Mouse (Mus musculus) ES-E14 (cell line): ENCODE results near the gene Reln. TPM values are rescaled to one million over a fixed set of nuclear protein-coding genes. Genes with fewer than 3 reads are reported as not detected.

Source experiments
- DNase-seq: peaks from one replicate; pipeline ENCODE4 v3.0.0-alpha.2; 2013; ENCODE audit warnings: low read depth, low spot score
- H3K27ac ChIP-seq: 2 replicates; pipeline ENCODE4 v1.5.1; 2012; ENCODE audit warnings: low read depth, mild to moderate bottlenecking, low read length, moderate library complexity, mixed read lengths; ENCODE audit not compliant: poor library complexity, insufficient read depth, severe bottlenecking
- H3K36me3 ChIP-seq: 2 replicates; pipeline ENCODE4 v1.6.1; 2012; ENCODE audit warnings: mild to moderate bottlenecking, low read length, moderate library complexity, mixed read lengths; ENCODE audit not compliant: control insufficient read depth, poor library complexity, insufficient read depth, severe bottlenecking
- H3K4me1 ChIP-seq, 2 experiments: fragments of 150-350 bp in 1 of 2; sonication (generic) in 1 of 2; 2 replicates each; pipeline ENCODE4 v1.6.1; 2012; ENCODE audit warnings: low read length in 2 of 2, mild to moderate bottlenecking in 1 of 2, mixed read lengths in 1 of 2; ENCODE audit not compliant: control insufficient read depth in 2 of 2, insufficient read depth in 2 of 2, poor library complexity in 1 of 2
- H3K4me3 ChIP-seq, 2 experiments: fragments of 150-350 bp in 1 of 2; sonication (generic) in 1 of 2; 2 replicates each; pipeline ENCODE4 v1.5.1; 2012; ENCODE audit warnings: low read length in 2 of 2, low read depth in 1 of 2, mild to moderate bottlenecking in 1 of 2, mixed read lengths in 1 of 2; ENCODE audit not compliant: insufficient read depth in 1 of 2, poor library complexity in 1 of 2, severe bottlenecking in 1 of 2
- H3K9ac ChIP-seq: 2 replicates; pipeline ENCODE4 v1.6.1; 2012; ENCODE audit warnings: low read depth, mild to moderate bottlenecking, low read length, mixed read lengths; ENCODE audit not compliant: poor library complexity, insufficient read depth, severe bottlenecking
- H3K9me3 ChIP-seq: fragments of 150-350 bp; sonication (generic); 2 replicates; pipeline ENCODE4 v1.6.1; 2012; ENCODE audit warnings: low read depth, mild to moderate bottlenecking, low read length; ENCODE audit not compliant: control insufficient read depth, insufficient read depth
- CHD2 ChIP-seq: IDR thresholded peaks from 2 replicates; pipeline ENCODE4 v1.6.1; 2014; ENCODE audit warnings: mild to moderate bottlenecking, low read depth, low read length, inconsistent platforms
- HCFC1 ChIP-seq: IDR thresholded peaks from 2 replicates; pipeline ENCODE4 v1.6.1; 2012; ENCODE audit warnings: low read length, inconsistent platforms, borderline replicate concordance; ENCODE audit not compliant: insufficient read depth
- MAFK ChIP-seq: IDR thresholded peaks from 2 replicates; pipeline ENCODE4 v1.6.1; 2014; ENCODE audit warnings: mild to moderate bottlenecking, low read depth, low read length, inconsistent platforms; ENCODE audit not compliant: insufficient read depth
- ZC3H11A ChIP-seq: IDR thresholded peaks from 2 replicates; pipeline ENCODE4 v1.6.1; 2012; ENCODE audit warnings: low read depth, mild to moderate bottlenecking, inconsistent platforms, low read length, borderline replicate concordance
- ZNF384 ChIP-seq: IDR thresholded peaks from 2 replicates; pipeline ENCODE4 v1.6.1; 2012; ENCODE audit warnings: low read depth, low read length, inconsistent platforms
- in situ Hi-C, 2 experiments: fragments of 600-800 bp; cut with MboI; formaldehyde crosslinking; loops; one replicate each; pipeline ENCODE4 v1.15.1; 2025; ENCODE audit warnings: low sequenced_read_pairs in 2 of 2, inconsistent platforms in 1 of 2; ENCODE audit not compliant: unreplicated experiment in 2 of 2
- total RNA-seq: library from RNA; depleted of rRNA; stranded (reverse); fragments of 300-350 nt; gene quantifications from 2 replicates; pipeline ENCODE4 v1.2.3, GENCODE M21; 2012

Gene Reln
- total RNA-seq, 1 experiment: 2.1 TPM

DNA sequence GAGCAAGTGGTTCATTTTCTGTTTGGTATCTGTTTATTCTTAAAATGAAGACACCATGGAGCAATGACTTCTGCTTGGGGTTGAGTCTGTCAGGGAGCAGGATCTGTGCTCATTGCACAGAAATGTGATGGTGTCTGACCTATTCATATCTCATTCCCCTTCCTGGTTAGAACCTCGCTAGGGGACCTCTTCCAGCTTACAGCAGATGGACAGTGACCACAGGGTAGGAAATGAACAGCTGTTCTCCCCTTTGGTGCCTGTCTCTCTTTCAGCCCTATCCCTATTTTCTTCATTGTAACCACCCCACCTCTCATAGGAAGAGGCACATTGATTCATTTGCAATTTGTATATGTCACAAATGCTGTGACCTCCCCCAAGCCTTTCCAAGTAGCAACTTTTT lies 225.2 kb downstream of the Reln start:
- Histone ChIP-seq H3K36me3 (no peaks in the 10 kb centered on the region), H3K27ac (no peak overlapping the region), H3K4me3 (no peak overlapping the region), H3K4me1 (no peaks in the 10 kb centered on the region), H3K9me3 (no peaks in the 10 kb centered on the region), H3K9ac (no peak overlapping the region)
- TF ChIP-seq MAFK (no peak), HCFC1 (no peak), ZNF384 (no peak), CHD2 (no peak), ZC3H11A (no peak)
- DNase-seq: no peak
- in situ Hi-C loops: no loop called here

DNA sequence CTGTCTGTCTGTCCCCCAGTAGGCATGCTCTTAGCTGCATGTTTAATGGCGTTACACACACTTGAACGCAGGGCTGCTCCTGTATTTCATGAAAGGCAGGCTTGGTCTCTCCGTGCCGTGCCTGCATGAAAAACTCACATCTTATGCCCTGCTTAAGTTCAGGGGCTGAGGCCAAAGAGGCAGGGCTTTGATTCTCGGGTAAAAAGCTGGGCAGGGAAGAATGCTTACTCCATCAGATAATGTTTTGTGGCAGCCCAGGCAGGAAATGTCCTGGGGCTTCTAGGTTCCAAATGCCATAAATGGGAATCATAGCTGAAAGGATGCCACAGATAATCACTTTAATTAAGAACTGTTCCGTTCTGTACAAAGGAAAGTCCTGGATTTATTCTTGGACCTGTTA lies 226.0 kb downstream of the Reln start:
- no peak for TF ChIP-seq CHD2
- no peak for TF ChIP-seq ZNF384
- TF ChIP-seq ZC3H11A: no peak
- TF ChIP-seq HCFC1: no peak
- TF ChIP-seq MAFK: no peak
- in situ Hi-C loops: no loop called here
- no peaks in the 10 kb centered on the region for H3K9me3 ChIP-seq
- H3K27ac ChIP-seq: no peak overlapping the region
- no peaks in the 10 kb centered on the region for H3K36me3 ChIP-seq
- no peak for DNase-seq
- no peak overlapping the region for H3K9ac ChIP-seq
- H3K4me1 ChIP-seq: no peaks in the 10 kb centered on the region
- H3K4me3 ChIP-seq: no peak overlapping the region

DNA sequence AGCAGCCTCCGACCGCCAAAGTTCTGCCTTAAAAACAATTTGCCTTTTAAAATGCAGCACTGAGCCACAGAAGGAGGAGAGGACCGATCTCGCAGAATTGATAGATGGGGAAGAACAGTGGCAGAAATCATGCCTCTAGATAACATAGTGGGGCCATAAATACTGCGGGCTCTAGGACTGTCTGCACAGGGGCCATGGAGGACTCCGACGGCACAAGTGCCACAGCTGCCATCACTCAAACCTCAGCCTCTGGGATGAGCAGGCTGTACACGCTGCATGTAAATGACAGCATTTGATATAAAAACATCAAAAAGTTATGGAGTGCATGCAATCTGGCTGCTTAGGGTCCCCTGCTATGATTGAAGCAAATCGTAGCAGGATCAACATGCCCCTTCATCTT lies 227.6 kb downstream of the Reln start:
- Histone ChIP-seq H3K9ac (no peak overlapping the region), H3K9me3 (no peaks in the 10 kb centered on the region), H3K4me3 (no peak overlapping the region), H3K4me1 (no peaks in the 10 kb centered on the region), H3K36me3 (no peaks in the 10 kb centered on the region), H3K27ac (no peak overlapping the region)
- TF ChIP-seq MAFK: no peak
- TF ChIP-seq ZC3H11A: no peak
- TF ChIP-seq ZNF384: no peak
- TF ChIP-seq HCFC1: no peak
- DNase-seq: no peak
- in situ Hi-C loops: no loop called here

DNA sequence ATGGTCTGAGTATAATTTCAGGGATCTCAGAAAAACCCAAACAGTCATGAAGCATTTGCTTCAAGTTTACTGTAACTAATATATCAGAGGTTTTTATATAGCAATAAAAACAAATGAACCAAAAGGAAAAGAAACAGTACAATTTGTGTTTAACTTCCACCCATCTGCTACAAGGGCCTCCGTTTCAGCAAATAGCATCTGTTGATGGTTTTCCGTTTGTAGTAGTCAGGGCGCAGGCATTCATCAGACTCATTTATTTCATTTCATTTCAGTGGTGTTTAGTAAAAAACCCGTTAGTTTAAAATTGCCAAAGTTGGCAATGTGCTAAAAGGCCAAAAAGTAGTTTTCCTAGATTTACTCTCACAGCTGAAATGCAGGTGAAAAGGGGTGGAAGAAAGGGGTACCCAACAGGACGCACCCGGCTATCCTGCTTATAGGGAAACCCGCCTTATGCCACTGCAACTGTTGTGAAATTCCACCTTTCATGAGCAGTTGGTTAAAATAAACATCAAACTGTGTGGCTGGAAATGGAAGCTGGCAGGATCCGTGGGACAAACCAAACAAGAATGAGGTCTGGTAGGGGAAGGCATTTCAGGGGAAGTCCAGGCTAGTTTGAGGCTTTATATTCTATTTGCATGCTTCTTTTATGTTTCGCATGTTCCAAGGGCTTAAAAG lies 237.6 kb downstream of the Reln start:
- in situ Hi-C loops: no loop called here
- Histone ChIP-seq H3K27ac (no peak overlapping the region), H3K36me3 (no peaks in the 10 kb centered on the region), H3K9me3 (no peaks in the 10 kb centered on the region), H3K9ac (no peak overlapping the region), H3K4me1 (no peaks in the 10 kb centered on the region), H3K4me3 (no peak overlapping the region)
- DNase-seq: no peak
- TF ChIP-seq ZNF384 (no peak), MAFK (no peak), HCFC1 (no peak), ZC3H11A (no peak), CHD2 (no peak)
